Mouse (Mus musculus) small intestine, adult 2 months (tissue): ENCODE data around the gene Mmp27. TPM values are rescaled to one million over a fixed set of nuclear protein-coding genes. Genes with fewer than 3 reads are reported as not detected.

ENCODE experiments used
- H3K27ac ChIP-seq: fragments of 200-500 bp; 2 replicates; pipeline ENCODE4 v1.5.1; 2012; ENCODE audit warnings: low read depth, low read length, control low read depth, inconsistent platforms; ENCODE audit not compliant: insufficient read depth
- H3K27me3 ChIP-seq: fragments of 200-500 bp; 2 replicates; pipeline ENCODE4 v1.6.1; 2012; ENCODE audit warnings: mild to moderate bottlenecking, moderate library complexity, low read length, inconsistent platforms; ENCODE audit not compliant: control insufficient read depth, insufficient read depth
- H3K36me3 ChIP-seq: fragments of 200-500 bp; 2 replicates; pipeline ENCODE4 v1.6.1; 2012; ENCODE audit warnings: mild to moderate bottlenecking, low read length, control low read depth, inconsistent platforms; ENCODE audit not compliant: control insufficient read depth, insufficient read depth
- H3K4me1 ChIP-seq: fragments of 200-500 bp; 2 replicates; pipeline ENCODE4 v1.6.1; 2012; ENCODE audit warnings: low read length, inconsistent platforms, mixed read lengths; ENCODE audit not compliant: control insufficient read depth, insufficient read depth, insufficient read length
- H3K4me3 ChIP-seq: fragments of 200-500 bp; 2 replicates; pipeline ENCODE4 v1.5.1; 2012; ENCODE audit warnings: low read depth, mild to moderate bottlenecking, control low read depth, inconsistent platforms, low read length, moderate library complexity
- CTCF ChIP-seq: fragments of 200-500 bp; IDR thresholded peaks from 2 replicates; pipeline ENCODE4 v1.5.1; 2012; ENCODE audit warnings: low read depth, mild to moderate bottlenecking, control low read depth, inconsistent platforms, low read length, moderate library complexity, mixed read lengths; ENCODE audit not compliant: insufficient replicate concordance, insufficient read length; ENCODE audit errors: extremely low read depth
- POLR2A ChIP-seq: fragments of 200-500 bp; IDR thresholded peaks from 2 replicates; pipeline ENCODE4 v1.6.1; 2012; ENCODE audit warnings: low read depth, mild to moderate bottlenecking, control low read depth, inconsistent platforms, low read length, moderate library complexity
- WGBS: fragments of 180-500 bp; shearing (Covaris S2); methylation state at CpG from one replicate; pipeline ENCODE4 v1.1.7; 2018; 5-methylcytosine and 5-hydroxymethylcytosine counted together
- polyA plus RNA-seq: library from polyadenylated mRNA; depleted of rRNA; stranded (reverse); fragments of >200 nt; gene quantifications from 2 replicates; pipeline ENCODE4 v1.2.3, GENCODE M21; 2012

The Mmp27 gene
- polyA plus RNA-seq, 1 experiment: not detected

DNA sequence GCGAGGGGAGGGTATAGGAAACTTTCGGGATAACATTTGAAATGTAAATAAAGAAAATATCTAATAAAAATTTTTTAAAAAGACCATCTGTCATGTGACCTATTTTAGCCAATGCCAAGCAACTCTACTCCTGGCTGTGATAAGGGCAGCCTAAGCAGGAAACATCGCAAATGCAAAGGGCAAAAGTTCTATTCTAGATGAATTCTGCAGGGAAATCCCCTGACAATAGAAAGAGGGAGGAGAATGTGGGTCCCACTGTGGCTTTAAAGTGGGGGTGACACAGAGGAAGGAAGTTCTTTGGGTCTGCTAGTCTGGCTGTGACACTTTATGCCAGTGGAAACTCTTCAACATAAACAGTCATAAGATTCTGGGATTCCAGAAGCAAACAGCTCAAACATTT, 17.7 kb upstream of the Mmp27 start:
- Histone ChIP-seq H3K4me3 (no peak overlapping the region), H3K27ac (no peak overlapping the region), H3K36me3 (no peaks in the 10 kb centered on the region), H3K4me1 (no peaks in the 10 kb centered on the region), H3K27me3 (no peaks in the 10 kb centered on the region)
- TF ChIP-seq POLR2A: no peak
- TF ChIP-seq CTCF: no peak
- 55% methylated on average over 3 of the region's 3 CpGs for WGBS

DNA sequence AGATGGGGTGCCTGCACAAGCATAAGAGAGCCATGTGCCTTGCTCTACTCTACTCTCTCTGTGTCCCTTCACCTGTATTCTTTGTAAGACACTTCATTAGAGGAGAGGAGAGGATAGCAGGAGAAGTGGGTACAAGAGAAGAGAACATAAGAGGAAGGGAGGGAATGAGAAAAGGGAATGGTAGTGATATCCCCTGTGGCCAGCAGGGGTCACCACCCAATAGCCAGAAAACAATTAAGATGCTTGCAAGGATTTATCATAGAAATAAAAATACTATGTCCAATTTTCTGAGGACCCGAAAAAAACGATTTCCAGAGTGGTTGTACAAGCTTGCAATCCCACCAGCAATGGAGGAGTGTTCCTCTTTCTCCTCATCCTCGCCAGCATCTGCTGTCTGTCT, 16.8 kb upstream of the Mmp27 start:
- no peaks in the 10 kb centered on the region for H3K36me3 ChIP-seq
- no peak for TF ChIP-seq CTCF
- TF ChIP-seq POLR2A: no peak
- no peaks in the 10 kb centered on the region for H3K4me1 ChIP-seq
- H3K27ac ChIP-seq: no peak overlapping the region
- H3K4me3 ChIP-seq: no peak overlapping the region
- 27% methylated on average over 3 of the region's 3 CpGs for WGBS
- no peaks in the 10 kb centered on the region for H3K27me3 ChIP-seq

DNA sequence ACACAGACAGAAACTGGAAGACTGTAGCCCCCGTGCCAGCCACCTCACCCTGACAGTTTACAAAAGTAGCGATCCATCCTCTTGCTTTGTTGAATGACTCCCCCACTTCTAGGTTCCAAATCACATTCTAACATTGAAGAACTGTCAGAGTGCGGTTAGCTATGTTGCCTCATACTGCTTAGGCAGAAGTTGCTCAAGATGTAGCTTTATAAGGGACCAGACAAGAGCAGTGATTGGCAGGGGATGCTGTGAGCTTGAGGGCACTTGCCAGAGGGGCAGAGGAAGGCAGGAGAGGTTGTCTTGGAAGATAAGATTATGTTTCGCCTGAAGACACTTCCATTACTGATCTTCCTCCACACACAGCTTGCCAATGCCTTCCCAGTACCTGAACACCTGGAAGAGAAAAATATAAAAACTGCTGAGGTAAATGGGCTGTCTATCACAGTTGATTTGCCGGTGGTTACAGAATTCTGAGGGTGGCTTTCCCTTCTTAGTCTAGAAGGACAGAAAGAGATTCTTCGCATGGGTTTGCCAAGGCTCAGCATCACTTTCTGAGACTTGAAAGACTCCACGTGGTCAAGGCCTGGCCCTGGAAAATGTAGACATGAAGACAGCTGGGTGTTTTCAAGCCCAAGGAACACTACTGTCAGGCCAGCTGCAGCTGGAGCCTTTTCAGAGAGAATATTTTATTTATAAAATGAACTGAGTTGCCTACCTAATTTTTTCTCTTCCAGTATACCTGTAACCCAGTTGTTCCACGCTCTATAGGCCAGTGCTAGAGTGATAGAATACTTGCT, 12.8 kb upstream of the Mmp27 start, which contains the start of gene Mmp8:
Mmp8 (plus strand) TSS at position 236 of the 797 bp plus-strand sequence.
- 75% methylated on average over 8 of the region's 8 CpGs for WGBS
- Histone ChIP-seq H3K4me1 (no peaks in the 10 kb centered on the region), H3K36me3 (no peaks in the 10 kb centered on the region), H3K27ac (no peak within 1 kb of the TSS), H3K4me3 (no peak within 1 kb of the TSS), H3K27me3 (no peaks in the 10 kb centered on the region)
- no peak for TF ChIP-seq CTCF

DNA sequence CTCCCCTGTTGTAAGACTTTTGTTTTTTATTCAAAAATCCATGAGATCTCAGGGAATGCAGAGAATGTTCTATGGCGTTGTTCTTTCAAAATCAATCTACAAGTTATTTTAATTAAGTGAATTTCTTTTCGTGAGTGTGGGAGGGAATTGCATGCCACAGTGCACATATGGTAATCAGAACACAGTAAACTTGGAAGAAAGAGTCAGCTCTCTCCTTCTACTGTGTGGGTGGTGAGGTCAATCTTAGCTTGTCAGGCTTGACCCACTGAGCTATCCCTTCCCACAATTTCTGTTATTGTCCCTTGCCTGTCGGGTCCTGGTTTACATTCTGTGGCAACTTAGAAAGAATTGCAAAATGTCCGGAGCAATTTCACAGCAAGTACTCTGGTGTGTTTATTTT, 11.2 kb upstream of the Mmp27 start:
- 73% methylated on average over 4 of the region's 4 CpGs for WGBS
- Histone ChIP-seq H3K4me1 (no peaks in the 10 kb centered on the region), H3K27me3 (no peaks in the 10 kb centered on the region), H3K4me3 (no peak overlapping the region), H3K36me3 (no peaks in the 10 kb centered on the region), H3K27ac (no peak overlapping the region)
- no peak for TF ChIP-seq POLR2A
- TF ChIP-seq CTCF: no peak

DNA sequence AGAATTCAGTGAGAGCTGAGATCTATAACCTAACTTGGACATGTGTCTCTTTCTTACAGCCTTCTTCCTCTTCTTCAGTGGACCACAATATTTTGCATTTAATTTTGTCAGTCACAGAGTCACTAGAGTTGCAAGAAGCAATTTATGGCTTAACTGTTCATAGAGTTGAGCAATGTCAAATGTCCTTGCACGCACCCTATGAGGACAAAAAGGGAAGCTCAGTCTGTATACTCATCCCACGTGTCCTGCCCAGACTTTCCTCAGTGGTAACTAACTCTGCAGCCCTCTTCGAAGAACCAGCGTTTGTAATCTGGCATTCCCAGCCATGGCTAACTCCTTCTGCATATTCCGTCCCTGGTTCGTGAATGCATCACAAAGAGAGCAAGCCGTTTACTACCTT, 3.8 kb upstream of the Mmp27 start:
- H3K27ac ChIP-seq: no peak overlapping the region
- H3K36me3 ChIP-seq: no peaks in the 10 kb centered on the region
- H3K4me1 ChIP-seq: no peaks in the 10 kb centered on the region
- no peak overlapping the region for H3K4me3 ChIP-seq
- TF ChIP-seq CTCF: no peak
- TF ChIP-seq POLR2A: no peak
- 56% methylated on average over 7 of the region's 7 CpGs for WGBS
- no peaks in the 10 kb centered on the region for H3K27me3 ChIP-seq

DNA sequence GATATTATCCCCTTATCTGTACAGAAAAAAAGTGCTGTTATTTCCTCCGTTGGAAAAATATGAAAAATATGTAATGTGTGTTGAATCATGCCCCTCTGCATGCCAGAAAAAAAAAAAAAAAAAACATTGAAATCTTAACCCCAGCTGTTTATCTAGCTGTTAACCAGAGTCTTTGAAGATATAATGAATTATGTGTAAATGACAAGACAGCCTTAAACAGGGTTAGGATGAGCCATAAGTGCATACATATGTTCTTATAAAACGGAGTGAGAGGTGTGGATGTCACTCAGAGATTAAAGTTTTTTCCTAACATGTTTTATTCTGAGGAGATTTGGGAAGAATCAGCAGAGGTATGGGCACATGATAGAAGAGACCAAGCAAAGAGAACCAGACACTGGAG, 3.3 kb upstream of the Mmp27 start:
- no peaks in the 10 kb centered on the region for H3K27me3 ChIP-seq
- no peak for TF ChIP-seq POLR2A
- no peak for TF ChIP-seq CTCF

DNA sequence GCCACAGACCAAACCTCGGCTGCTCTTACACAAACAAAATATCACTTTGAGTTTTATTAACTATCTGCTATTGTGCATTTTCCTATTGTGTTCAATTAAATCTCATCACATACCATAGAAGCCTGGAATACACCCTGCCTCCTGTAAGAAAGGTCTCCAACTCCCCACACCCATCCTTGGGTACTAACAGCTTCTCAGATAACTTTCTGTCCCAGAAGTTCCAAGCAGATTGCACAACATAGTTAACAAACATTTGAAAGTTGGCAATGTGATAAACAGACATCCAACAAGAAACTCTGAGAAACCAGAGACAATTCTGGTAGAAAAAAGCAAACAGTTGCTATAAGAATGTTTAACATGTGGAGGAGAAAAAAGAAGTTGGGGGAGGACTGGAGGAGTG, 711 bp upstream of the Mmp27 start:
- TF ChIP-seq POLR2A (no peak), CTCF (no peak)
- 65% methylated on average over 1 of the region's 1 CpGs for WGBS
- Histone ChIP-seq H3K27ac (no peak overlapping the region), H3K4me3 (no peak overlapping the region), H3K4me1 (no peaks in the 10 kb centered on the region), H3K27me3 (no peaks in the 10 kb centered on the region), H3K36me3 (no peaks in the 10 kb centered on the region)

More for the DNA sequence above, 3.3 kb upstream of the Mmp27 start:
- 46% methylated on average over 2 of the region's 2 CpGs for WGBS
- Histone ChIP-seq H3K4me1 (no peaks in the 10 kb centered on the region), H3K36me3 (no peaks in the 10 kb centered on the region), H3K4me3 (no peak overlapping the region), H3K27ac (no peak overlapping the region)
